Mouse (Mus musculus) heart, postnatal 0 days (tissue): ENCODE results near the gene Hax1.

ENCODE experiments used
- CTCF ChIP-seq: IDR thresholded peaks from 2 replicates; pipeline ENCODE4 v1.5.1; 2016; ENCODE audit warnings: antibody characterized with exemption, control low read depth, low read depth
- EP300 ChIP-seq: IDR thresholded peaks from 2 replicates; pipeline ENCODE4 v1.6.1; 2016; ENCODE audit warnings: antibody characterized with exemption, low read depth

GRCm38 (mm10) chr3:89953420-89953819 is 45.2 kb downstream of the Hax1 start:
- TF ChIP-seq CTCF = peak; percentile 96
- no peak for TF ChIP-seq EP300
